Mouse (Mus musculus): ENCODE data around the gene Mlf2. TPM values are rescaled to one million over a fixed set of nuclear protein-coding genes. Genes with fewer than 3 reads are reported as not detected.

Mlf2 gene
- total RNA-seq, 1 experiment from 2014 or later: 61.1 TPM

Other genes with a start within 250 kb of the Mlf2 start
- gene Emg1, start 219.2 kb upstream of the Mlf2 start, total RNA-seq (2017): 222 and 280 TPM in 2 replicates
- gene Phb2, start 219.1 kb upstream of the Mlf2 start, total RNA-seq (2017): 402 and 404 TPM in 2 replicates
- gene Ptpn6, start 192.7 kb upstream of the Mlf2 start, total RNA-seq (2017): 235 and 315 TPM in 2 replicates
- 112 and 129 TPM in 2 replicates for gene Grcc10, start 190.0 kb upstream of the Mlf2 start, total RNA-seq (2017)
- not detected in 2 replicates for gene Gm45234, start 175.4 kb upstream of the Mlf2 start, total RNA-seq (2017)
- gene Atn1, start 174.9 kb upstream of the Mlf2 start, total RNA-seq (2017): 4.6 and 6.7 TPM in 2 replicates
- 0.46 TPM in 1 of 2 replicates, not detected in the other for gene Eno2, start 161.7 kb upstream of the Mlf2 start, total RNA-seq (2017)
- gene Lrrc23, start 151.7 kb upstream of the Mlf2 start, total RNA-seq (2017): not detected in 2 replicates
- gene Spsb2, start 122.7 kb upstream of the Mlf2 start, total RNA-seq (2017): 1.1 and 3.8 TPM in 2 replicates
- gene Tpi1, start 117.1 kb upstream of the Mlf2 start, total RNA-seq (2017): 158 and 197 TPM in 2 replicates
- gene Usp5, start 101.9 kb upstream of the Mlf2 start, total RNA-seq (2017): 76.5 and 84.3 TPM in 2 replicates
- 73.5 and 92.1 TPM in 2 replicates for gene Cdca3, start 101.8 kb upstream of the Mlf2 start, total RNA-seq (2017)
- not detected in 2 replicates for gene Gnb3, start 91.1 kb upstream of the Mlf2 start, total RNA-seq (2017)
- 8.3 and 8.7 TPM in 2 replicates for gene P3h3, start 73.6 kb upstream of the Mlf2 start, total RNA-seq (2017)
- gene Gpr162, start 67.4 kb upstream of the Mlf2 start, total RNA-seq (2017): 0.24 and 0.32 TPM in 2 replicates
- gene Cd4, start 43.2 kb upstream of the Mlf2 start, total RNA-seq (2017): 0.73 TPM in 2 replicates
- 0.82 and 1.6 TPM in 2 replicates for gene Lag3, start 19.7 kb upstream of the Mlf2 start, total RNA-seq (2017)
- gene Ptms, start 11.3 kb upstream of the Mlf2 start, total RNA-seq (2017): 40.3 and 71.3 TPM in 2 replicates
- 45.6 and 48.1 TPM in 2 replicates for gene Cops7a, start 34.2 kb downstream of the Mlf2 start, total RNA-seq (2017)
- not detected in 2 replicates for gene Pianp, start 65.3 kb downstream of the Mlf2 start, total RNA-seq (2017)
- gene Zfp384, start 77.8 kb downstream of the Mlf2 start, total RNA-seq (2017): 19.7 and 27.0 TPM in 2 replicates
- gene Ing4, start 108.4 kb downstream of the Mlf2 start, total RNA-seq (2017): 52.8 and 69.9 TPM in 2 replicates
- gene Acrbp, start 118.3 kb downstream of the Mlf2 start, total RNA-seq (2017): 2.3 and 5.4 TPM in 2 replicates
- 4.4 and 6.9 TPM in 2 replicates for gene Lpar5, start 136.5 kb downstream of the Mlf2 start, total RNA-seq (2017)
- 444 and 506 TPM in 2 replicates for gene Chd4, start 164.6 kb downstream of the Mlf2 start, total RNA-seq (2017)
- gene Nop2, start 200.5 kb downstream of the Mlf2 start, total RNA-seq (2017): 85.9 and 92.8 TPM in 2 replicates
- 16.5 and 19.5 TPM in 2 replicates for gene Iffo1, start 213.9 kb downstream of the Mlf2 start, total RNA-seq (2017)
- gene Gapdh, start 235.1 kb downstream of the Mlf2 start, total RNA-seq (2017): 769 and 809 TPM in 2 replicates